Mouse (Mus musculus) stomach, postnatal 0 days (tissue): ENCODE results near the gene Esam. TPM values are rescaled to one million over a fixed set of nuclear protein-coding genes. Genes with fewer than 3 reads are reported as not detected.
A peak's percentile ranks its signal among the peaks of the same experiment; 100 is the strongest.

ENCODE experiments used
- ATAC-seq: fragments of 200-750 bp; cut with Nextera tagmentation; 2 replicates; pipeline ENCODE4 v1.8.0; 2017; ENCODE audit not compliant: low FRiP score, low TSS enrichment
- DNase-seq: peaks from one replicate; pipeline ENCODE4 v3.0.0-alpha.2; 2016; ENCODE audit warnings: low spot score
- H3K27ac ChIP-seq: fragments of 300-500 bp; sonication (generic); replicated peaks from 2 replicates; pipeline ENCODE4 v1.5.1; 2014; ENCODE audit warnings: mild to moderate bottlenecking, control low read depth
- H3K27me3 ChIP-seq: fragments of 300-500 bp; sonication (generic); 2 replicates; pipeline ENCODE4 v1.6.1; 2014; ENCODE audit warnings: low read length; ENCODE audit not compliant: control insufficient read depth, insufficient read depth
- H3K36me3 ChIP-seq: fragments of 300-500 bp; sonication (generic); 2 replicates; pipeline ENCODE4 v1.6.1; 2014; ENCODE audit warnings: low read length, mixed read lengths; ENCODE audit not compliant: control insufficient read depth, insufficient read depth
- H3K4me1 ChIP-seq: fragments of 300-500 bp; sonication (generic); replicated peaks from 2 replicates; pipeline ENCODE4 v1.6.1; 2014; ENCODE audit warnings: antibody characterized with exemption; ENCODE audit not compliant: control insufficient read depth, insufficient read depth
- H3K4me2 ChIP-seq: fragments of 300-500 bp; sonication (generic); replicated peaks from 2 replicates; pipeline ENCODE4 v1.6.1; 2014; ENCODE audit warnings: low read depth, mild to moderate bottlenecking, control low read depth, moderate library complexity
- H3K4me3 ChIP-seq: fragments of 300-500 bp; sonication (generic); 2 replicates; pipeline ENCODE4 v1.5.1; 2014; ENCODE audit warnings: low read depth, low read length, control low read depth
- H3K9ac ChIP-seq: fragments of 300-500 bp; sonication (generic); 2 replicates; pipeline ENCODE4 v1.6.1; 2014; ENCODE audit warnings: mild to moderate bottlenecking, low read length, control low read depth, mixed read lengths
- H3K9me3 ChIP-seq: fragments of 300-500 bp; sonication (generic); 2 replicates; pipeline ENCODE4 v1.6.1; 2016; ENCODE audit warnings: low read length; ENCODE audit not compliant: control insufficient read depth
- CTCF ChIP-seq: IDR thresholded peaks from 2 replicates; pipeline ENCODE4 v1.5.1; 2016; ENCODE audit warnings: antibody characterized with exemption, low read depth, mild to moderate bottlenecking, moderate library complexity
- EP300 ChIP-seq: optimal IDR thresholded peaks from 2 replicates; pipeline ENCODE3; 2016; ENCODE audit warnings: antibody characterized with exemption
- WGBS: fragments of 180-500 bp; shearing (Covaris S2); extraction: QIAGEN DNeasy Blood & Tissue Kit; methylation state at CpG from one replicate; pipeline ENCODE4 v1.1.7; 2014; 5-methylcytosine and 5-hydroxymethylcytosine counted together
- polyA plus RNA-seq: library from polyadenylated mRNA; unstranded; fragments of >200 nt; fragmentation: Nextera tagmentation; extraction: Ambion mirVana; gene quantifications from 2 replicates; pipeline ENCODE4 v1.2.1, GENCODE M21; 2015

The Esam gene
- polyA plus RNA-seq, 1 experiment from 2014 or later, result 30.5 TPM

DNA sequence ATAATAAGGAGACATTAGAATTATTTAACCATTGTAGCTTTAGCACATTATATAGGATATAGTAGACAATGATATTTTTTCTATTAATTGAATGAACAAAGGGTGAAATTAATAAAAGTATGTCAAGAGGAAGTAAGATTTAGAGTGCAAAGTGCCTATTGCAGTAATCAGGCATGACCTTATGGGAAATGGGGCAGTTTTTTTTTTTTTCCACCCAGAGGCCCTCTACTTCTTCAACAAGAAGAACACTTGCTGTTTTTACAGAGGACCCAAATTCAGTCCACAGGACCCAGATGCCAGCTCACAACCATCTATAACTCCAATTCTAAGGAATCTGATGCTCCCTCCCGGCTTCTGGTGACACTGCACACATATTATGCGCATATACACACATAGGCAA is 32.7 kb downstream of the Esam start:
- DNase-seq (no peak), ATAC-seq (no peak)
- H3K9ac ChIP-seq, result no peak overlapping the region
- no peak overlapping the region for H3K4me3 ChIP-seq
- no peaks in the 10 kb centered on the region for H3K4me1 ChIP-seq
- H3K27ac ChIP-seq, result no peak overlapping the region
- WGBS, result 93% methylated on average over 2 of the region's 2 CpGs
- no peak overlapping the region for H3K4me2 ChIP-seq
- no peaks in the 10 kb centered on the region for H3K27me3 ChIP-seq
- TF ChIP-seq CTCF (no peak), EP300 (no peak)
- no peaks in the 10 kb centered on the region for H3K36me3 ChIP-seq
- H3K9me3 ChIP-seq, result no peaks in the 10 kb centered on the region

DNA sequence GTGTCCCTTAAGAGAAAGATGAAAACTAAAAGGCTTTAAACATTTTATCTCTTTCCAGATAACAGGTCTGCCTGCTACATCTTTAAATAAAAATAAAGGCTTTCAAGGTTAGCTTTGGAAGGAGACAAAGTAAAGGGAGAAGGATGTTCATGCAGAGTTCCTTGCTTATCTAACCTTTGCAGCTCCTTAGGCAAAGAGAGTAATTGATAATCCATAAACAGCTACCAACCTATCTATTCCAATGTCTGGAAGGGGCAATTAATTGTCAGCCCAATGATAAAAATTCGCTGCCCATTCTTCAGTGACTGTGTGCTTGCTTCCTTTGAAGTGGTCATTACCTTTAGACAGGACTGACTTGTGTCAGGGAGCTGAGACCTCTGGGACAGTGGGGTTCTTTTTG is 35.9 kb downstream of the Esam start:
- H3K36me3 ChIP-seq, result no peaks in the 10 kb centered on the region
- no peak overlapping the region for H3K4me3 ChIP-seq
- no peaks in the 10 kb centered on the region for H3K4me1 ChIP-seq
- H3K27ac ChIP-seq, result no peak overlapping the region
- ATAC-seq (no peak), DNase-seq (no peak)
- H3K4me2 ChIP-seq, result no peak overlapping the region
- no peaks in the 10 kb centered on the region for H3K27me3 ChIP-seq
- H3K9me3 ChIP-seq, result no peaks in the 10 kb centered on the region
- WGBS, result 43% methylated on average over 1 of the region's 1 CpGs
- H3K9ac ChIP-seq, result no peak overlapping the region
- TF ChIP-seq CTCF, result no peak
- TF ChIP-seq EP300, result no peak

GRCm38 (mm10) chr9:37567019-37567418 is 39.1 kb downstream of the Esam start:
- no peak overlapping the region for H3K9ac ChIP-seq
- 84% methylated on average over 2 of the region's 2 CpGs for WGBS
- H3K4me1 ChIP-seq, result no peaks in the 10 kb centered on the region
- no peak overlapping the region for H3K27ac ChIP-seq
- no peak overlapping the region for H3K4me2 ChIP-seq
- H3K9me3 ChIP-seq, result no peaks in the 10 kb centered on the region
- H3K4me3 ChIP-seq, result no peak overlapping the region
- no peaks in the 10 kb centered on the region for H3K27me3 ChIP-seq
- TF ChIP-seq CTCF (no peak), EP300 (no peak)
- no peaks in the 10 kb centered on the region for H3K36me3 ChIP-seq
- ATAC-seq, result no peak
- no peak for DNase-seq

DNA sequence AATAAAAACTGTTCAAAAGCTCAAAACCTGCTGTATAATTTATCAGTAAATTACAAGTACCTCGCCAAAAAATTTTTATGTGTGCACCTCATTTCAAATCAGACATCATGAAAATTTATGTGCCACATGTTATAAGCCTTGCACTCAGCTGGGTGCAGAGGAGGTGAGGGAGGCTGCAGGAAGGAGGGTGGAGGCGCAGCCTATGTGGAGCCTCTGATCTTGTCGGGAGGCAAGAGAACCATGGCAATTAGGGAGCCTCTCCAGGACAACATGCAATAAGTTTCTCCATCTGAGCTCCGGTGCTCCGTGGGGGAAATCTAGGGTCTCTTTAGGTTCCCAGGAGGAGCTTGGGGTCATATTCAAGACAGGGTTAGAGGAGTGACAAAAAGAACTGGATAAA is 39.6 kb downstream of the Esam start:
- no peak overlapping the region for H3K27ac ChIP-seq
- peak overlapping the region; percentile 5; the same call in 1 of the 2 replicates for H3K4me2 ChIP-seq
- no peak overlapping the region for H3K4me3 ChIP-seq
- DNase-seq, result no peak
- H3K9me3 ChIP-seq, result no peaks in the 10 kb centered on the region
- no peaks in the 10 kb centered on the region for H3K4me1 ChIP-seq
- TF ChIP-seq EP300 (no peak), CTCF (no peak)
- H3K9ac ChIP-seq, result no peak overlapping the region
- H3K27me3 ChIP-seq, result no peaks in the 10 kb centered on the region
- ATAC-seq, result no peak
- H3K36me3 ChIP-seq, result no peaks in the 10 kb centered on the region
- WGBS, result 50% methylated on average over 5 of the region's 5 CpGs

GRCm38 (mm10) chr9:37567892-37568604 is 40.2 kb downstream of the Esam start:
- 32% methylated on average over 15 of the region's 15 CpGs for WGBS
- no peak for TF ChIP-seq EP300
- no peak for TF ChIP-seq CTCF

DNA sequence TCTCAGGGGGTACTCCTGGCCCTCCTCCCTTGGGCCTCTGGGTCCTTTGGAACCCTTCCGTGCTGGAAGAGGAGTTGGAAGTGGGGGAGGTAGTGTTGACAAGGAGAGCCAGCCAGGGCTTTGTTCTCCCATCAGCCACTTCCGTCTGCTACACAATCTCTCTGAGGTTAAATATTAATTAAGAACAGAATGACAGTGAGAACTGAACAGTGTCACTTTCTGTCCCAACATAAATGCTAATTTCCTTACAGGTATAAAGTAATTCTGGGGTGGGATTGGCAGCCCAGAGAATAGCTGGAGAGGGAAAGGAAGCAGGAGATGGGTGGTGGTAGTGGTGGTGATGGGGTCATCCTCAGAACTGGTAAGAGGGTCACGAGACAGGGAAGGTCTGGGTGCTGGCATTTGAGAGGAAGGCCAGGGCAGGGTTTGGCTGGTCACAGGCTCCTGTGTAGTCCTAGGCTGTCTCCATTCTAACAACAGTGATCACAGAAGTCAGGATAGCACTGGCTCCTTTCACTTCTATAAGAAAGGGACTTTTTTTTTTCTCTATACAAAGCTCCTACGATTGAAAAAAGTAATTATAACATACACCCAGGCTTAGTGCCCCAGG is 40.8 kb downstream of the Esam start:
- Histone ChIP-seq H3K4me3 (no peak overlapping the region), H3K27ac (no peak overlapping the region), H3K36me3 (no peaks in the 10 kb centered on the region), H3K9ac (no peak overlapping the region), H3K9me3 (no peaks in the 10 kb centered on the region), H3K4me2 (no peak overlapping the region), H3K27me3 (no peaks in the 10 kb centered on the region), H3K4me1 (no peaks in the 10 kb centered on the region)
- ATAC-seq, result no peak
- WGBS, result 37% methylated on average over 4 of the region's 4 CpGs
- TF ChIP-seq EP300 (no peak), CTCF (no peak)
- no peak for DNase-seq

More at GRCm38 (mm10) chr9:37567892-37568604, 40.2 kb downstream of the Esam start:
- Histone ChIP-seq H3K4me3 (no peak overlapping the region), H3K9me3 (no peaks in the 10 kb centered on the region), H3K4me2 (peak overlapping the region; percentile 5; the same call in 1 of the 2 replicates), H3K27me3 (no peaks in the 10 kb centered on the region), H3K27ac (no peak overlapping the region), H3K4me1 (no peaks in the 10 kb centered on the region), H3K36me3 (no peaks in the 10 kb centered on the region), H3K9ac (no peak overlapping the region)
- ATAC-seq, result no peak
- no peak for DNase-seq
